Mouse (Mus musculus): Measurements from ENCODE around the gene Emid1.

The Emid1 gene

GRCm38 (mm10) chr11:5063561-5064281 is 88.3 kb downstream of the Emid1 start:
- no peak for DNase-seq (ENCODE audit: low spot score in 2 of 2)

GRCm38 (mm10) chr11:5062860-5063505 is 89.1 kb downstream of the Emid1 start:
- DNase-seq (ENCODE audit: low spot score in 2 of 2) = no peak

- no peak for DNase-seq (ENCODE audit: low spot score in 2 of 2)
These were observed 89.7 kb downstream of the Emid1 start for GRCm38 (mm10) chr11:5062326-5062725.

- peak; percentile 31 to 35 for DNase-seq (ENCODE audit: low spot score in 2 of 2)
These were observed 90.5 kb downstream of the Emid1 start for GRCm38 (mm10) chr11:5061413-5062139.

GRCm38 (mm10) chr11:5060756-5061412 is 91.2 kb downstream of the Emid1 start:
- DNase-seq (ENCODE audit: low spot score in 2 of 2) = no peak

GRCm38 (mm10) chr11:5059704-5060156 is 92.3 kb downstream of the Emid1 start:
- DNase-seq (ENCODE audit: low spot score in 2 of 2) = no peak

GRCm38 (mm10) chr11:5059230-5059629 is 92.8 kb downstream of the Emid1 start:
- no peak for DNase-seq (ENCODE audit: low spot score in 2 of 2)

- DNase-seq (ENCODE audit: low spot score in 2 of 2) = no peak
These were observed 93.3 kb downstream of the Emid1 start for GRCm38 (mm10) chr11:5058783-5059182.

- DNase-seq (ENCODE audit: low spot score in 2 of 2) = peak; percentile 29 to 51
These were observed 94.0 kb downstream of the Emid1 start, which contains the start of gene Rasl10a for GRCm38 (mm10) chr11:5057856-5058641. TSS of gene Rasl10a (plus strand) at chr11:5058128.

GRCm38 (mm10) chr11:5057541-5057855 is 94.6 kb downstream of the Emid1 start:
- DNase-seq (ENCODE audit: low spot score in 2 of 2) = no peak

- no peak for DNase-seq (ENCODE audit: low spot score in 2 of 2)
These were observed 95.0 kb downstream of the Emid1 start for GRCm38 (mm10) chr11:5057064-5057463.
